Mouse (Mus musculus) layer of hippocampus, adult 9-10 months (tissue): ENCODE results near the gene Cdkn1a.
"Not testable (repeated sequence)": the region's sequence is repeated elsewhere in the genome, so short reads cannot be mapped to it uniquely, and the experiment has no call there.

Experiments
- DNase-seq: peaks from one replicate; pipeline ENCODE4 v3.0.0; 2022; ENCODE audit warnings: low spot score

Cdkn1a gene

DNA sequence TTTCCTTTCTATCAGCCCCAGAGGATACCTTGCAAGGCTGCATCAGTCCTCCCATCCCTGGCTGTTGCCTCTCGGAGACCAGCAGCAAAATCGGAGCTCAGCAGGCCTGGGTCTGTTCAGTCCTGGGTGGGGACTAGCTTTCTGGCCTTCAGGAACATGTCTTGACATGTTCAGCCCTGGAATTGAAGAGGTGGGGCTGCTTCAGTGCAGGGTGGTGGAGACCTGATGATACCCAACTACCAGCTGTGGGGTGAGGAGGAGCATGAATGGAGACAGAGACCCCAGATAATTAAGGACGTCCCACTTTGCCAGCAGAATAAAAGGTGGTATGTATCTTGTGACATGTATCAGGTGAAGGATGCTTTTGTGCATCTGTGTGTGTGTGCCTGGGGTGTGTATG lies at the start of gene Cdkn1a:
Gene Cdkn1a (plus strand): TSS at position 201 of the 400 bp plus-strand sequence.
- DNase-seq, result no peak

DNA sequence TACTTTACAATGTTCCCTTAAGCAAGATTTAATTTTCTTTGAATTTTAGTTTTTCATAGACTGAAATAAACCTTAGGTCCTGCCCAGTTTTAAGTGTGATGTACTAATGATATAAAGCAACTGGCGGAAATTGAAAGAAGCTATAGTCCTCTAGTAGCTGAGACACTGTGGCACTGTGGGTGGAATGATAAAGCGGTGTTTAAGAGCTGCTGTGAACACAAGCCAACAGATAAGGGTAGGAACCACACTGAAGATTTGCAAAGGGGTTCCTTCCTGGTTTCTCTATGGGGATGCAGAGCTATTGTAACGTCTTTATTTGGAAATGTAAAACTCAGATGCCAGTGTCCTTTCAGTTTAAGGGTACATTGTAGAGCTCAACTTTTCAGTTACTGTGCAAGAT lies 49.1 kb upstream of the Cdkn1a start:
- not testable (repeated sequence) for DNase-seq

DNA sequence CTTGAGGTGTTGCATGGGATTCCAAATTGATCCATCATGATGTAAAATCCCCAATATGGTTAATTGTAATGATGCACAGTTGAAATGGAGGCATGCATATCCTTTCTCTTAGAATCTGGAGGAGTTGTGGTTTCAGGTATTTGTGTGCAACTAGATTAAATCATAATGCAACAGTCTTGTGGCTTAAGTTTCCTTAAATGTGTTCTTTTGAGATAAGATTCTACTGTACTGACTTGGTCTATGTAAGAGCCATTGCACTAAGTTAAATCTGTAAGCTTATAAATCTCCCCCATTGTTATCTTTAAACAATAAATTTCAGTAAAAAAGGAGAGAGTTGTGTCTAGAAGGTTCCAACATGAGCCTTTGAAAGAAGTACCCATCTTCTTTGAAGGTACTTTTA lies 48.2 kb upstream of the Cdkn1a start:
- no peak for DNase-seq

DNA sequence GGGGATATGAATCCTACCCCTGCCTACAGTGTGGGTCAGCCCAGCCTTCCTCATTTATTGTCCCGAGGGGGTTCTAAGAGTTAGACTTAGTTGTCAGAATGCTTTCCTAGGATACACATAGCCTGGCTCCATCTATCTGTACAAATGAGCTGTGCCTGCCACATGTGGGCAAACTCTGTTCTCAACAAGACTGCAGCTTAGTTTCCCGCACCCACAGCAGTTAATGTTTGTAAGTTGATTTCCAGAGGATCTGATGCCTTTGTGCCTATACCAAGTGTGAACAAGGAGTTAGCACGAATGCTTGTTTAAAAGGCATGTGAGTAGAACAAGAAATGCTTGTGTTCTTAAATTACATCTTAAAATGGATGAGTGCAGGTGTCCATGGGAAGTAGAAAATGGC lies 47.2 kb upstream of the Cdkn1a start:
- DNase-seq, result no peak

DNA sequence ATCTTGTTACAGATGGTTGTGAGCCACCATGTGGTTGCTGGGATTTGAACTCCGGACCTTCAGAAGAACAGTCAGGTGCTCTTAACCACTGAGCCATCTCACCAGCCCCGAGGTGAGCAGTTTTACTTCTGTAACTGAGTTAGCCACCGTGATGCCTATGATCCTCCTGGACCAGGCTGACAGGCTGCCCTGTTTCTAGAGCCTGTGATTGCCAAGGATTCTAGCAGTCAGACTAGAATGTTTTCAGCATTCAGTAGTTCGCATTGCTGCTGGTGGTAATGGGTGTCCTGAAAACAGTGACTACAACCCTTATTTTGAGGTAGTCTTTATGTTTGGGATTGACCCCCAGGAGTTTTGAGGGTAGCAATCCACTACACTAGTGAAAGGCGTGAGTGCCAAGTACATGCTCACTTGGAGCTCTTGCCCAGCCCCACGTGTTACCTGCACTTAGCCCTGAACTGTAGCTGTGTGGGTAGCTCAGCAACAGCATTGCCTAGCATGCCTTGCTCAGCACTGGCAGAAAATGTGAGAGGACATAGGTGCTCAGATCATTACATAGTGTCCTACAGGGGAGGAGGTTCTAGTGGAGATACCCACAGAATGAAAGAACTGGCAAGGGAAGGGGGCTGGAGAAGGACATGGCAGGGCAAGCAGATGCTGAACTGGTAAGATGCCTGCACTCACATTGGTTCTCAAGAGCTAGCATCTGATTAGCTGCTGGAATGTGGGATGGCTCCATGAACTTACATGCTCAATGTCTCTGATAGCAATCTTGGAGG lies 46.4 kb upstream of the Cdkn1a start:
- DNase-seq, result no peak

DNA sequence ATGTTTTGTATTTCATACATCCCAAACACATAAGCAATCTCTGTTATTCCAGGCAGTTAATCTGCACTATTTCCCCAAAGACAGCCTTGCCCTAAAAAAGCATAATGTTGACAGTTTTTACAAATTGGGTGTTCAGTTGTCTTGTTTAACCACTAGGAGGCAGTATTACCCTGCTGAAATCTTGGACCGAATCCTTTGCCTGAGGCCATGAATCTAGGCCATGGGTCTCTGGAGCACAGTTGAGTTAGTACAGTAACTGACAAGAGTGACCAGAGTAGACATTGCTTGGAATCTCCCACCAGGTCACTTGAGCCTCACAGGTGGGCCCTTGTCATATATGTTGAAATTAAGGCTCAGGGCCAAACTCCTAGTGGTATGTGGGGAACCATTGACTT lies 45.9 kb upstream of the Cdkn1a start:
- no peak for DNase-seq

DNA sequence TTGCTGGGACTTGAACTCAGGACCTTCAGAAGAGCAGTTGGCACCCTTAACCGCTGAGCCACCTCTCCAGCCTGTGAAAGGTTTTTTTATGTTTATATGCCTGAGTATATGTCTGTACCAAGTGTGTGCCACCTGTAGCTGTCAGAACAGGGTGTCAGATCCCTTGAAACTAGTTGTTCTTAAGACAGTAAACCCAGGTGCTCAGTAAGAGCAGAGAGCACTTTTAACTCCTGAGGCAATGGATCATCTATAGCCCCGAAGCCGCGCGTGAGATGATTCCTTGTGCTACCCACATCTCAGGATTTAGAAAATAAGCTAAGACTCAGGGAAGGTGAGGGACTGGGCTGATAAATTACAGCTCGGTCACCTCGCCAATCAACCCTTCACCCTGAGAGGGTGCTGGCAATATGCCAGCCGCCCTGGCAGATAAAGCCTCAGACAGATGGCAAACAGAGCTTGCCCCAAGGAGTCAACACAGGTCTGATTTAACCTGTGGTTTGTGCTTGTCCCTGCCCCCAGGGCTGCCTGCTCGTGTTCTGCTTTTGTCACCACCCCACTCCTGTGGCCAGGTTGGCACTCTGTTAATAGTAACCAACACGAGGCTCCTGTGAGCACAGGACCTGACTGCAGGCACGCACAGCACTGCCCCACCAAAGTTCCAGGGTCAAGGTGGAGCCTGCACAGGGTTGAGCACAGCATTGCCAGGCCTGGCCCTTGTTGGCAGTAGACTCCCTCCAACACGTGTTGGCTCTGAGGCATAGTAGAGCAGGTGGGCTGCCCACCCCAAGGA lies 44.8 kb upstream of the Cdkn1a start:
- DNase-seq, result no peak

DNA sequence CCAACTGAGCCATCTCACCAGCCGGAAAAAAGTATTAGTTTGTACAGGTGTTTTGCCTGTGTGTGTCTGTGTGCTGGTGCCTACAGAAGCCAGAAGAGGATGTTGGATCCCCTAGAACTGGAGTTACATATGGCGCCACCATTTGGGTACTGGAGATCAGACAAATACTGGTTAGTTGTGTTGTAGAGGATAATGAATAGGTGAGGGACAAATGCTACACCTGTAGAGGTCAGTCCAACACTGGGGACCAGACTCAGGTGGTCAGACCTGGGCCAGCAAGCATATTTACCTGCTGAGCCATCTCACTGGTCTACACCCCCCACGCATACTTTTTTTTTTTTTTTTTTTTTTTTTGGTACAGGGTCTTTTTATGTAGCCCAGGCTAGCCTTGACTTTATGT lies 43.9 kb upstream of the Cdkn1a start:
- no peak for DNase-seq

DNA sequence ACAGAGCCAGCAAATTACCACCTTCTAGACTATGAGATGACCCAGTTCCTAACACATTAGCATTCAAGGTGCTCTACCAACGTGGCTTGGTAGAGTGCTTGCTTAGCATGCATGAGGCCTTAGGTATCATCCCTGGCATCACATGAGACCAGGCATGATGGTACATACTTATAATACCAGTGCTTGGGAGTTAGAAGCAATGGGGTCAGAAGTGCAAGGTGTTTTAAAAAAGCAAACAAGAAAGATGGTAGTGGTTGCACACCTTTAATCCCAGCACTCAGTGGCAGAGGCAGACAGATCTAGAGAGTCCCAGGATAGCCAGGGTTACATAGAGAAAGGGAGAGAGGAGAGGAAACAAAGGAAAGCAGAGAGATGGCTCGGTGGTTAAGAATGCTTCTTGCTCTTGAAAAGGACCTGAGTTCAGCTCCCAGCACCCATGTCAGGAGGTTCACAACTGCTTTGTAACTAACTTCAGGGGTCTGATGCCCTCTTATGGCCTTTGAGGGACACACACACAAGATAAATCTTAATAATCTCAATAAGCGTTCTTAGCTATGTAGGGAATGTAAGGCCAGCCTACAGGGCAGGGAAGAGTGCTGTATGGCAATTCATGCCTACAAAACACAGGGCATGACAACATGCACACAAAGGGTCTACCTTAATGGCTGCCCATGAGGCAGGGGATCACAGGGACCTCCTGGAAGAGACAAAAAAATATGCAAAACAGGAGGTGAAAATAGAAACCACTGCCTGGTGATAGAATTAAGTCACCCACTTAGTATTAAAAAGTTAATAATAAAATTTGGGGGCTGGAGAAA lies 42.9 kb upstream of the Cdkn1a start:
- DNase-seq, result no peak

DNA sequence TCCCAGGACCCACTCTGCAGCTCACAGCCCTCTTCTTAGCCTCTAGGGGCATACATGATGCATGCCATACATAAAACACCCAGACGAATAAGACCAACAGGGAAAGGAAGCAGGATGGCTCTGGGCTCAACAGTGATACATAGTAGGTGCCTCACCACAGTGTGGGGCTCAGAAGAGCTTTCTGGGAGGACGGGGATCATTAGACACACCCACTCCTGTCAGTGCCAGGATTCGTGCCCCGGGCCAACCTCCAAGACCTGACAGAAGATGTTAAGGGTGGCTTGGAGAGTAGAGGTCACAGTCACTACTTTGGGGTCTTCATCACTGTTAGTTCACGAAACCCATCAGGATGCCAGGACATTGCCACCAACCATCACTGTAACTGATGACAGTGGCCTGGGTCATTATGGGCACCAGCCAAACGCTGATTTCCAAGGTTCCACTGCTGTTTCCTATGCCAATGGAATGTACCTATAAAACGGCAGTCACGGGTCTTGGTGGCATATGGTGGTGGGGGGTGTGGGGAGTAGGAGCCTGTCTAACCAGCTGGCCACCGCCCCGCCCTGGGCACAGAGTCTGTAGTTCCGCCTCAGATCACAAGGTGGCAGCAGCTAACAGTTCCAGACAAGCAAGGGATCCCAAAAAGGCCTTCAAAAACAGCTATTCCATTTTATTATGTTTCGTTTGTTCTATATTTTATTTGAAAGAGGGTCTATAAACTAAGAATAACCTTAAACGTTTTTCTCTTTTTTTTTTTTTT lies 41.8 kb upstream of the Cdkn1a start:
- peak; percentile 81 for DNase-seq

DNA sequence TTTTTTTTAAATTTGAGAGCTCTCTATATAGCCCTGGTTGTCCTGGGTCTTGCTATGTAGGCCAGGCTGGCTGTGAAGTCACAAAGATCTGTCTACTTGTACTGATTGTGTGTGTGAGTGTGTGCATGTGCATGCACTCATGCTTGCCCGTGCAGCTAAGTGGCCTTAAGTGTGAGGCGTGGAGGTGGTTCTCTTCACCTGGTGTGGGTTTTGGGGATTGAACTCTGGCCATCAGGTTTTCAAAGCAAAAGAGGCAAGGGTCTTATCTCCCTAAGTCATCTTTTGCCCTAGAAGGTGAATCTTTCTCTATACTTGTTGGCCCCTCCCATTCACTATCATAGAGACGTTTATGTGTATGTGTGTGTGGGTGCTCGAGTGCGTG lies 41.3 kb upstream of the Cdkn1a start:
- no peak for DNase-seq

DNA sequence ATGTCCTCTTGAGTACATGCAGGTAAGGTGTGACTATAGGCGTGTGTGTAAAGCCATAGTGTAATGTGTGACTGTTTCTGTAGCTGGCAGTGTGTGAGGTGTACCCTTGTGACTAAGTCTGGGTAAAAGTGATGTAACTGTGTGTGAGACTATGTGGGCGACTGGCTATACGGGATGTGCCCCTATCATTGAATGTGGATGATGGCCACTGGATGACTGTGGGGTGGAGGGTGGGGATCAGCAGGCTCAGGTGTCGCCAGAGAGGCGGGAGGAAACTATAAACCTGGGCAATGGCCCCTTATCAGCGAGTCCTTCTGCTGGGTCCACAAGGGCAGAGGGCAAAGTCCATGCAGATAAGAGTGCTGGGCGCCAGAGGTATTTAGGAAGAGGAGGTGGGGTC lies 40.9 kb upstream of the Cdkn1a start:
- no peak for DNase-seq

DNA sequence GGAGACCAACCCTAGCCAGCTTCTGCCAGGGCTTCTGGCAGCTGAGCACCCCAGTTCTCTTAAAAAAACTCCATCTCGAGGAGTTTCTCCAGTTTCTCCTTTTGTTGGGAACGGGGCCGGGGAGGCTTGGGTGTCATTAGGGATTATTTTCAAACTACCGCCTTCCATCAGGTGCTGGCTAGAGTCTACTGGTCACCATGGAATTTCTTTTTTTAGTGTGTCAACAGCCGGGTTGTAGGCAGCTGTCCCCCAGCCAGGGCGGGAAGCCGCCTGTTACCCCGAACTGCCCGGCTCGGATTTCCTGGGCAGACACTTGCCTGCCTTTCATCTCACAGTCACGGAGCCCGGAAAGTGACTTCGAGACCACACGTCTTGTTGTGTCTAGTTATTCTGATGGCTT lies 40.0 kb upstream of the Cdkn1a start:
- DNase-seq, result no peak

DNA sequence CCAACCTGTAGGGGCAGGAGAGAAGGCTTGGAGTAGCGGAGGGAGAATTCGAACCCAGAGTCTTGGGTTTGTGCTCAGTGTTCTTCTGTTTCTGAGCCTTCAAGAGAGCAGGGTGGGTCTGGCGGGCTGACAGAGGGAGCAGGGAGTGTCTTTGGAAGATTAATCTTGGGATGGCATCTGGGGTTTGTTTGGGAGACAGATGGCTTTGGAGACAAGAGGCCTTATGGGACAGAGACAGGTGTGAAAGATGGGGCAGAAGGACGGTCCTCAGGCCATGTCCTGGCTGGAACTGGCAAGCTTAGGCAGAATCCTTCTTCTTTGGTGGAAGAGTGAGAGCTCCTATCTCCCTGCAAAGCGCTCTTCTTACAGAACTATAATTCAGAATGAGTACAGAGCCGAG lies 37.7 kb upstream of the Cdkn1a start:
- no peak for DNase-seq

DNA sequence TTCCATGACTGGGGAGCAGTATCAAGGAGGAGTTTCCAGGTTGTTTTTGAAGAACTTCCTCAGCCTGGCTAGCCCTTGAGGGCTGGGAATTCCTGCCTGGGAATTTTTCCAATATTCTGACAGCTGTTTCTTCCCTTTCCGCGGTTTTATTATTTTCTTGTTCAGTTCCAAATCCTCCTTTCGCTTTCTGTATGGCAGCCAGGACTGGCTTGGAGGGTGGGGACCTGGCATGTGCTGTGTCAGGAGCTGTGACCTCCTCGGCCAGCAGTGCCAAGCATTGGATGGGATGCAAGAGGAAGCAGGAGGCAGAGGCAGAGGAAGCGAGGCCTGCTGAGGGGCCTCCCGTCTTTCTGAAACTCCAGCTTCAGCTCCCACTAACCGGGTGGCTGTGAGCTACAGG lies 36.9 kb upstream of the Cdkn1a start:
- DNase-seq, result no peak

DNA sequence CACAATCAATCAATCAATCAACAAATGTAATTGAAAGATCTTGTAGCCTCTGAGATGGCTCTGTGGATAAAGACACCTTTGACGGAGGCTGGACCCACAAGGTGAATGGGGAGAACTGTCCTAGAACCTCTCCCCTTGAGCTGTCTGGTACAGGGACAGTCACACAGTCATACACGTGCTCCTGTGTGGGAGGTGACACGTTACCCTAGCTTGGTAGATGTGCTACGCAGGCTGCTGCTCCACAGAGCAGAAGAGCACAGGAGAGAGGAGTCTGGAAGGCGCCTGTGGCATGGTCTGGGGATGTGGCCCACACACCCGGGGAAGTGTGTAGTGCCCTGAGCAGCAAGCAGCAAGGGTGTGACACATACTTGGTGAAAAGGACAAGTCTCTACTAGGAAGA lies 36.3 kb upstream of the Cdkn1a start:
- no peak for DNase-seq

DNA sequence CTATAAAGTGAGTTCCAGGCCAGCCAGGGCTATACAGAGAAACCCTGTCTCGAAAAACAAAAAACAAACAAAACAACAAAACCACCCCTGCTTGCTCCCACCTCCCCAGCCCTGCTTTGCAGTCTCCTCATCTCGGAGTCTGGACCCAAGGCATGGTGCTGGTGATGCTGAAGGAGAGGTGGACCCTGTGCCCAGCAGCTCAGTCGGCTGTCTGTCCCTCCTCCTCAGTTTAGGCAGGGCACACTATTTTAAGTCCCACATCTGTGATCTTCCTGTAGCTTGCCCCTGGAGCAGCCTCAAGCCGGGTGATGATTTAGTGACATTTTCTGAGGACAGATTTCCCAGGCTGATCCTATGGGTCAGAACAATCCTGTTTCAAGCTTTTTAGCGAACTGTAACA lies 35.2 kb upstream of the Cdkn1a start:
- no peak for DNase-seq

DNA sequence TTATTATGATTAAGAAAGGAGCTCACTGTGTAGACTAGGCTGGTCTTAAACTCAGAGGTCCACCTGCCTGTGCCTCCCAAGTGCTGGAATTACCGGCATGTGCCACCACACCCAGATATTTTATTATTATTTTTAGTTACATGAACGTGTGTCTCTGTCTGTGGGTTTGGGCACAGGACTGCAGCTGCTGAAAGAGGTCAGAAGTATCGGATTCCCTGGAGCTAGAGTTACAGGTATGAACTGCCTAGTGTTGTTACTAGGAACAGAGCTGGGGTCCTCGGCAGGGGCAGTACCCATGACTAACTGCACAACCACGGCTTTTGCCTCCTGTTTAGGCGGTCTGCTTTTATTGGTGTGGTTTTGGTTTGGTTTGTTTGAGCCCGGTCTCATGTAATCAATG lies 34.6 kb upstream of the Cdkn1a start:
- no peak for DNase-seq

DNA sequence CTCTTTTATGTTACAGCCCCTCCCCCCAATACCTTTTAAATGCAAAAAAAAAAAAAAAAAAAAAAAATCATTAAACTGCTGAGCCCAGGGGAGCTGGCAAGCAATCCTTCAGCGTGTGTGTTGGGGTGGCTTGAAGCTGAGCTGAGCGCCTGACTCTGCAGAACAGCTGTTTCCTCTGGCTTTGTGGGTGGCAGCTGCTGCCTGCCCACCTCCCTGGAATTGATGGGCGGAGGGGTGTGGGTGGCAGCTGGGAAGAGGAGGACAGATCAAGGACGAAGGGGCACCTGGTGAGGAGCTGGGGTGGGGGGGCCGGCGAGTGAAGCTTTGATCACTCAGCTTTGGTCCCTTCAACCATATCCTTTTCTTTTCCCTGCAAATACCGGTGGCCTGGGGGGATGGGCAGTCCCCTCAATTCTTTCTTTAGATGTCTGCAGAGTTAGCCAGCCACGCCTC lies 34.1 kb upstream of the Cdkn1a start:
- DNase-seq, result no peak

DNA sequence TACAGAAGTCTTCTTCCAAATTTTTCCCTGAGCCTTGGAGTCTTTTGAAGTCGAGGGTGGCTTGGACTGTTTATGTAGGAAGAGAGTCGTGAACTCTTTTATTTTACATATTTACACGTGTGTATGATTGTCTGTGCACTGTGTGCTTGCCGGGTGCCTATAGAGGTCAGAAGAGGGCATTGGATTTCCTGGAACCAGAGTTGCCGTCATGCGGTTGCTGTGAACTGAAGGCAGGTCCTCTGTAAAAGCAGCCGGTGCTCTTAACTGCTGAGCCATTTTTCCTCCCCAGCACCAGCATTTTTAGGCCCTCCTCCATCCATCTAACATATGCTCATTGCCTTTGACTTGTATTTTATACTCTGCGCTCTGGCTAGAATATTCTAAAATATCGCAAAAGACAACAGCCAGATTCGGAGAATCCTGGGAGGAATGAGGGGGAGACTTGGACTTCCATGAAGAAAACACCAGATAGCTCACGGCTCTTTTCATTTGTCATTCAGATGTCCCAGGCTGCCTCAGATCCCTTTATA lies 33.4 kb upstream of the Cdkn1a start:
- DNase-seq, result no peak

DNA sequence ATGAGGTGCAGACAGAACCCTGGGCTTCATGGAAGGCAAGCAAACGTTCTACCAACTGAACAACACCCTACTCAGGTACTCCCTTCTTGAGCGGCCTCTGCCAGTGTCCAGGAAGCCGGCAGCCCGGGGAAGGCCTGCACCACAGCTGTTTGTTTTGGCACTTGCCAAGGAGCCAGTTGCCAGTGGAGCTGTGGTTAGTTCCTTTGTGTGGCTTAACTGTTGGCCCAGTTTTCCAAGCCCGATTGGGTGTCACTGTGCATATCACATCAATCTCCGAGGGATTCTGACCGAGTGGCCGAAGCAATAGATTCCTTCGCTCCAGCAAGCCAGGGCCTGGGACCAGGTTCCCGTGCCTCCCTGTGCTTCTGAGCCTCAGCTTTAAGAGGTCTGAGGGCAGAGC lies 32.8 kb upstream of the Cdkn1a start:
- DNase-seq, result no peak

DNA sequence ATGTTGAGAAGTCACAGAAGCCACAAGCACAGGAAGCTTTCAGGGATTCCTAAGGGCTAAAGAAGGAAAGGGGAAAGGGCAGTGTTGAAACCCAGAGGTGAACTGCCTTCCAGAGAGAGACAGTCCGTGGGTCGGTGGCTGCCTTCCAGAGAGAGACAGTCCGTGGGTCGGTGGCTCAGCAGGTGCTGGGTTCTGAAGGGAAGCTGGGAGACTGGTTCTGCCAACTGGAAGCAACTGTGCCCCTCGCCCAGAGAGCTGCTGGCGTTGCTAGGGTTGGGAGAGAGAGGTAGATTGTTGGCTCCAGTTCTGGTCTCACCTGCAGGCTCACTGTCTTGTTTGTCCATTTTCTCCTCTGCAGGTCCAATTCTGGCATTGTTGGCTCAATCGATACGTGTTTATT lies 32.3 kb upstream of the Cdkn1a start:
- no peak for DNase-seq
